Mouse (Mus musculus): ENCODE measurements around the gene Scn4a.
"Not testable (repeated sequence)": the region's sequence is repeated elsewhere in the genome, so short reads cannot be mapped to it uniquely, and the experiment has no call there.

The Scn4a gene

DNA sequence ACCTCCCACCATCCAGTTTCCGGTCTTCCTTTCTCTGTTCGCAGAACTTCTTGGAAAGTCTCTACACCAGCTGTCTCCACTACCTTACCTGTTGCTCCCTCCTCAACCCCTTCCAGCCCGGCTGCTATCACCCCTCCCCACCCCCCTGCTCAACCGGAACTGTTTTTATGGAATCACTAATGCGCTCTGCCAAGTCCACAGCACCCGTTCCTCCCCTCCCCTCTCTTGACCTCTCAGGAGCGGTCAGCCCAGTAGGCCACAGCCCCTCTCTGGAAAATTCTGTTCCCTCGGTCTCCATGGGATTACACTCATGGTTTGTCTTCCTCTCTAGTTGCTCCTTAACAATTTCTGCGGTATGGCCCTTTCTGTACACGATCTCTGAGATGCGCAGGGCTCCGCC lies at the start of gene Scn4a:
TSS of gene Scn4a (minus strand) at position 101 of the 400 bp plus-strand sequence.
- no peak for DNase-seq

GRCm38 (mm10) chr11:106398481-106398880 lies 45.4 kb upstream of the Scn4a start:
- DNase-seq, result no peak

DNA sequence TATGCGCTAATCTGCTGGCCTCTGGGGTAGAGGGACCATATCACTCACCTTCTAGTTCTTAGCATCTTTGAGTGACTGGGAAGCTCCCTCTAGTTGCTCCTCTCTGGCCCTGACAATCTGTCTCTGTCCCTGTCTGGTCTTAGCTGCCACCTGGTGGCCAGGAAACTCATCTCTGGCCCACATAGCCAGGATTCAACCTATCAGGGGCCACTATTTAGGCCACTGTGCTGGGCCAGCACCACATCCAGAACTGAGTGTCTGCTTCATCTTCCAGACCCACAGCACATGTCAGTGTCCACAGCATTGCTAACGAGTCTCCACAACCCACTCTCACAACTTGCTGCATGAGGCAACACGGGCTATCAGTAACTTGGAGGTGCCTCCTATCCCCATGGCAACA lies 44.6 kb upstream of the Scn4a start:
- DNase-seq, result peak; percentile 39 to 50

- DNase-seq, result not testable (repeated sequence)
These were observed 41.0 kb upstream of the Scn4a start for GRCm38 (mm10) chr11:106394055-106394454.

GRCm38 (mm10) chr11:106393331-106393616 lies 40.2 kb upstream of the Scn4a start:
- DNase-seq, result no peak

- no peak for DNase-seq
These were observed 39.7 kb upstream of the Scn4a start for GRCm38 (mm10) chr11:106392597-106393330.

DNA sequence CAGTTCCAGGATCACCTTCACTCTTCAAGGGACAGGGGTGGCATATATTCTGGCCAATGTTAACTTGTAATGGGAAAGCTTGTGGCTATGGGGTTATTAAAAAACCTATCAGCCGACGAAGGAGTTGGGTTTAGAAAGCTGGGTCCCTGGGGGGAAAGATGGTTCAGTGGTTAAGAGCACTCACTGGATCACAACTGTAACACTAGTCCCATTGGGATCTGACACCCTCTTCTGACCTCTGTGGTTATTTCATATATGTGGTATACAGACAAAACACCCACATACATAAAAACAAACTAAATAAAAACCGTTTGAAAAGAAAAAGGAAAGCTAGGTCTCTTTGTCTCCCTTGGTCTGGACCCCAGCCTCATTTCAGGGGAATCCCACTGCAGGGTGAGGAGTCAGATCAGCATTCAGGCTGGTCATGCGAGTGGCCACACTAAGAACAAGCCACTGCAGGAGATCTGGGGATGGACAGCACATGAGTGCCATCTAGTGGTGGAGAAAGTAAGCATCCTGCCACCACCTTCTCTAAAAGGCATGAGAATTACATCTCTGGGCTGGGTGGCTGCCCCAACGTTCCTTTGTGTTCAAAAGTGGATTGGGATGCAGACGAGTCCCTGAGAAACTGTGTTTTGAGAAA lies 38.6 kb upstream of the Scn4a start:
- DNase-seq, result peak; percentile 76 to 83

- DNase-seq, result peak in 1 of 2 experiments; percentile 46
These were observed 37.7 kb upstream of the Scn4a start for GRCm38 (mm10) chr11:106390757-106391156.

DNA sequence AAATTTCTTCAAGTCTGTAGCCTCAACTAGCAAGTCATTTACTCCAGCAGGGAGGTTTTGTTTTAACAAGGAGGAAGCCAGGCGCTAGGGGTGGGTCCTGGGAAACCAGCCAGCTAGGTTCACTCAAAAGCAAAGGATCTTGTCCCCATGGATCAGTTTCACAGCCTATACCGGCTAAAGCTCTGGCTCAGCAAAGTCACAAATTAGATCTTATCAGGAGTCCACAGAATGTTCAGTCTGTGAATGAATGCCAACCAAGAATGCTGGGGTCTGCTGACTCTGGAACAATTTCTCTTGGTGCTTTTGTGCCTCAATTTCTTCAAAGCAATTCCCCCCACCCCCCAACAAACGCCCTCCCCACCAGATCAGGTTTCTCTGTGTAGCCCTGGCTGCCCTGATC lies 36.5 kb upstream of the Scn4a start:
- DNase-seq, result peak in 1 of 2 experiments; percentile 45

DNA sequence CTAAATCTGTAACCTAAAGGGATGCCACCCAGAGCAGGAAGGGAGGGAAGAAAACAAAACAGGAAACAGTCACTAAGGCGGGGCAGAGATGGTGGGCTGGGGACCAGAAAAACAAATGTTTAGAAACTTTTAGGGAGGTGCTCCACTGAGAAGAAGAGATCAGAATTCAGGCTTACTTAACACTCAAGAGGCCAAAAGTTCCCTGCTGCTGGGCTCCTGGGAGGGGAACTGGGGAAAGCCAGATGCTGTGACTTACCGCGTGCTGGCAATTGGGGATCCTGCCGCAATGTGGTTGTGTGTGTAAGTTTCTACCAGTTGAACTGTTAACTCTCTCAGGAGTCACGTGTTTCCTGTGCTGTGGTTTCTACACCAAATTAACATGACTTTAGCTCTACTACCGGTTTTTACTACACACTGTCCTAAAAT lies 34.7 kb upstream of the Scn4a start, which contains the start of gene Icam2:
TSS of gene Icam2 (minus strand) at position 285 of the 426 bp plus-strand sequence.
- DNase-seq, result no peak

DNA sequence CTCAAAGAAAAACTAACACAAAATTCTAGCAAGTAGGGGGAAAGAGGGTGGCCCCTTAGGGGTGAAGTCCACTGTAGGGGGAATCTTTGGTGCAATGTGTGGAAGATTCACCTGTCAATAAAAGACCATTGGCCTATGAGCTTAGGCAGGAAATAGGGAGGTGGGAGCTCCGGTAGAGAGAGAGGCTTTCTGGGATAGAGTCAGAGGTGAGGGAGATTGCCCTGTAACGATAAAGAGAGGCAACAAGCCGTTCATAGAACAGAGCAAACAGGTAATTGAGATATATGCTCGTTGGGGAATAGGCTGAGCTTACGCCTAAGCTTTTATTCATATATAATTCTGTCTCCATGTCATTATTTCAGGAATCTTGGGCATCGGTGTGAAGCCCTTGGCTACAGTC lies 33.9 kb upstream of the Scn4a start:
- no peak for DNase-seq

DNA sequence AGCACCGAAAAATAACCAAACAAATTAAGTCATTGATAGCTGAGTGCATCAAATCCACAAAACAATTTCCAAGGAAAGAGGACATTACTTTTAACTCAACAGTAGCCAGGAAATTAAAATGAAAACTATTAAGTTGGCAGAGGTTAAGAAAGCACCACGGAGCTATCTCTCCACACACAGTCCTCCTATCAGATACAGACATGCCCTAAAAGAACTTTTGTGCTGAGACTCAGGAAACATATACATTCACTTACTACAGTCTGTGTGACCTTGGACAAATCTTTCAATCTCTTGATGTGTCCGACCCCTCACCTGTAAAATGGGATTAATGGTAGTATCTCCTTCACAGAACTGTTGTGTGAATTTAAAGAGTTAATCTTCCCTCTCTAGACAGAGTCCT lies 33.3 kb upstream of the Scn4a start:
- no peak for DNase-seq

DNA sequence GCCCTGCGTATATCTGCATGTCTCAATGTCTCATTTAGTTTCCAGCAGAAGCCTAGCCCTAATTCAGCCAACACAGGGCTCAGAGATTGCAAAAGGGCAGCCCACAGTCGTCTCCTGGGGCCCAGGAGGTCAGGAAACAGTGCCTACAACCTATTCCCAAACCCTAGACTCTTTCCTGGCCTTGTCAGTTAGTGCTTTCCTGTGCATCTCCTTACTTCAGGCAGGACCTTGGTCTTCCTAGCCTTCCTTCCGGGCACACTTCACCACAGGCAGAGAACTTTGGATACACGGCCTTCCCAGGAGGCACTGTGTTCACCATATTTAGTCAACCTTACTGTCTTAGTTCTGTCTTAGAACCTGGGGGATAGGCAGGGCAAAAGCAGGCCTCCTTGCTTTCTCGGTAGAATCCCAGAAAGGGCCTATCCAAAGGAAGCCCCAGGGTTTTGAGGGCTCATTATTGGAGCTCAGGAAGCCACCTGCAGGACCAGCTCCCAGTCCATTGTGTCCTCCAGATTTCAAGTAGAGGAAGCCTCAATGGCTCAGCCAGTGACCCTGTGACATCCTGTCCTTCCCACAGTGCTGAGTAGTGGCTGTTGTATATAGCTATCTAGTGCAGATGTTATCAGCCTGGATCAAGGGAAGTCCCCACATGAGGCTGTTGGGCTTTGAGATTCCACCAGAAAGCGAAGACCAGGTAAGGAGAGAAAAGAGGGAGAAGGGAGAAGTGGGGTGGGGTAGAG lies 30.1 kb upstream of the Scn4a start:
- no peak for DNase-seq

- DNase-seq, result peak in 1 of 2 experiments; percentile 41
These were observed 29.3 kb upstream of the Scn4a start for GRCm38 (mm10) chr11:106382424-106382823.

DNA sequence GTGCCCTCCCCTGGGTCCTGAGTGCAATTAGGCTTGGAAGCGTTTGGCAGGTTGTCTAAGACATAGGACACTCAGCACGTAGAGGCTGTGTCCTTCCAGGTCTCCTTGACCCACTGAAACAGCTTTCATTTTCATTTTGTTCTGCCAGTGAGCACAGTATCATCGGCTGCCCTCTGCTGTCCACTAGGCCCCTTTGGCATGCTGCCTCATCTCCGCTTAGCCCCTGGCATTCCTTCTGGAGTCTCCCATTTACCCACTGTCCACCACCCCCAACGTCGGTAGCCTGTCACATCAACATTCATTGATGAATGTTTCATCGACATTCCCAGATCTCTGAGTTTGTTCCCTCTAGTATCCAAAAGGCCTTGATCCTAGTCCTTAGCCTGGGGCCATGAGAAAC lies 28.8 kb upstream of the Scn4a start:
- DNase-seq, result peak in 1 of 2 experiments; percentile 55

DNA sequence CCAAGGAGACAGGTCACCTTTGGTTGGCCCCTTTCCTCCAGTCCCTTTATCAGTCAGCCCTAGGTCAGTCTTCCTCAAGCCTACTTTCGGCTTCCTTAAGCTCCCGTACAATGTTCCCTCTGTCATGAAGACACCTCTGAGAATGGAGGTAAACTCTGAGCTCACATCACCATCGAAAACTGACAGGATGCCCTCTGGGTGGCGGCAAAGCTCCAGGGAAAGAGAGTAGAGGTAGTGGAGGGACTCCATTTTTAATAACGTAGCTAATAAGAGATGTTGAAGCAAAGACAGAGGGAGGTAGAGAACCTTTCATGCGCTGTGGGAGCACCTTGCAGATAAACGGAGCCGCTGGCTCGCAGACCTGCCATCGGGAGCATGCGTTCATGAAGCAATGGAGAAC lies 27.9 kb upstream of the Scn4a start:
- peak in 1 of 2 experiments; percentile 21 for DNase-seq

DNA sequence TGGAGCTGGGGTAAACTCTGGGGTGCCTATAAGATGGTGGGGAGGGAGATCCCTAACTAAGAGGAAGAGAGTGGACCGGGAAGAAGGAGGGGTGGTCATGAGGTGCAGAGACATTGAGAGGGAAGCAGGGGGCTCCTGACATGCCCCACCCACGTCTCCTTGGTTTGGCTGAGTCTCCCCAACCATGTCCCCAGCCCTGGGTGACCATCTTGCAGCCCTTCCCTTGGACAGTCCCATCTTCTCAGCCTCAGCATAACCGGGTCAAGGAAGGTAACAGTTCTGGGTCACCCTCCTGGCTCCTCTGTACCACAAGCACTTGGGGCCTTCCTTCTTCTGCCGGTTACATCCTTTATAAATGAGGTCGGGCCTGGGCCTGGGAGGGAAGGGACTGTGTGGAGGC lies 21.9 kb upstream of the Scn4a start:
- no peak for DNase-seq

GRCm38 (mm10) chr11:106374559-106374958 lies 21.5 kb upstream of the Scn4a start:
- no peak for DNase-seq

GRCm38 (mm10) chr11:106373998-106374397 lies 20.9 kb upstream of the Scn4a start:
- DNase-seq, result no peak

- DNase-seq, result peak; percentile 91
These were observed 13.2 kb upstream of the Scn4a start for GRCm38 (mm10) chr11:106366316-106366715.

- DNase-seq, result peak in 1 of 2 experiments; percentile 15
These were observed 12.3 kb upstream of the Scn4a start, which contains the start of gene Prr29 for GRCm38 (mm10) chr11:106365366-106365765. Prr29 (plus strand) TSS chr11:106365472.

DNA sequence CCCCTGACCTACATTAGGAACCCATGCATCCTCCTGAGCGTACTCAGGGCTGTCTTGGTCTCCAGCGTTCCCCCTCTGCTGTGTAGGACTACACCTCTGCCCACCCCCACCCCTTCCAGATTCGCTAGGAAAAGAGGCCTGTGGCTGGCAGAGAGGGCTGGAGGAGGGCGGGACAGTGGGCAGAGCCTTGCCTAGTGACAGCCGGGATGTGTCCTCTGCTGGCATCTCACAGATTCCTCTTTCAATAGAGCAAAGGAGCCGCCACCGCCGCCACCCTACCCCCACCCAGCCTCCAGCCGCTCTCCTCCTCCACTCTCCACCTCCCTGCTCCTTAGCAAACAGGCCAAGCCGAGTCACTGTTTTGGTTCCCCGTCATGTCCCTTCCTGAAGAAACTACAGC lies 11.6 kb upstream of the Scn4a start:
- DNase-seq, result peak; percentile 61 to 74

DNA sequence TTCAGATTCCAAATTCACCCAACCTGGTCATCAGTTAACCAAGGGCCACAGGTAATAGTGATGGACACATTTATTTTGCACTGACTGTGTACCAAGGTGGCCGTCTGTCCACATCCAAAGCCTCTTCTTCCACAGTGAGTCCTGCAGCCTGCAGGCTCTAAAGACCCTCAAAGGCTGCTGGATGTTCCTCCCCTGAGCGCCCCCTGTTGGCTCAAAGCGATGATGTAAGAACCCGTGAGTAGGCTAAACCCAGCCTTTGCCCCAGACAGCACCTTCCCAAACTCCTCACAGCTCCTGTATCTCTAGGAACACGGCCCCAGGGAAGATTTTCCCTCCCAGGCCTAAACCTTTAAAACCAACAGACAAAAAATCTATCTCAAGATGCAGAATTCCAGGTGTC lies 6.3 kb upstream of the Scn4a start:
- DNase-seq, result peak; percentile 47 to 54

All from kidney, postnatal 4 days (tissue).